Mouse (Mus musculus) hindbrain, embryonic 16.5 days (tissue): ENCODE data around the gene Gtf3c1. TPM values are rescaled to one million over a fixed set of nuclear protein-coding genes. Genes with fewer than 3 reads are reported as not detected.

Experiments used
- ATAC-seq: fragments of 200-750 bp; cut with Nextera tagmentation; 2 replicates; pipeline ENCODE4 v1.8.0; 2017; ENCODE audit warnings: moderate TSS enrichment, moderate library complexity
- H3K27ac ChIP-seq: fragments of 300-500 bp; sonication (generic); 2 replicates; pipeline ENCODE4 v1.5.1; 2014; ENCODE audit warnings: low read depth, mild to moderate bottlenecking, control low read depth, low read length, moderate library complexity
- H3K27me3 ChIP-seq: fragments of 300-500 bp; sonication (generic); replicated peaks from 2 replicates; pipeline ENCODE4 v1.6.1; 2014; ENCODE audit warnings: low read length; ENCODE audit not compliant: control insufficient read depth, insufficient read depth
- H3K36me3 ChIP-seq: fragments of 300-500 bp; sonication (generic); 2 replicates; pipeline ENCODE4 v1.6.1; 2014; ENCODE audit warnings: mild to moderate bottlenecking, low read length, moderate library complexity, mixed read lengths; ENCODE audit not compliant: control insufficient read depth, insufficient read depth
- H3K4me1 ChIP-seq: fragments of 300-500 bp; sonication (generic); 2 replicates; pipeline ENCODE4 v1.6.1; 2014; ENCODE audit warnings: low read depth, low read length; ENCODE audit not compliant: control insufficient read depth, insufficient read depth
- H3K4me2 ChIP-seq: fragments of 300-500 bp; sonication (generic); 2 replicates; pipeline ENCODE4 v1.6.1; 2014; ENCODE audit warnings: mild to moderate bottlenecking, low read length, control low read depth, moderate library complexity
- H3K4me3 ChIP-seq: fragments of 300-500 bp; sonication (generic); 2 replicates; pipeline ENCODE4 v1.5.1; 2014; ENCODE audit warnings: mild to moderate bottlenecking, low read length, control low read depth, moderate library complexity
- H3K9ac ChIP-seq: fragments of 300-500 bp; sonication (generic); 2 replicates; pipeline ENCODE4 v1.6.1; 2014; ENCODE audit warnings: low read depth, mild to moderate bottlenecking, control low read depth, low read length, moderate library complexity
- H3K9me3 ChIP-seq: fragments of 300-500 bp; sonication (generic); 2 replicates; pipeline ENCODE4 v1.6.1; 2014; ENCODE audit warnings: mild to moderate bottlenecking, low read length, moderate library complexity; ENCODE audit not compliant: control insufficient read depth
- WGBS: fragments of 180-500 bp; shearing (Covaris S2); extraction: QIAGEN DNeasy Blood & Tissue Kit; methylation state at CpG from one replicate; pipeline ENCODE4 v1.1.7; 2014; 5-methylcytosine and 5-hydroxymethylcytosine counted together
- polyA plus RNA-seq: library from polyadenylated mRNA; unstranded; fragments of >200 nt; fragmentation: Nextera tagmentation; extraction: Ambion mirVana; gene quantifications from 2 replicates; pipeline ENCODE4 v1.2.1, GENCODE M21; 2015

Gene Gtf3c1
- polyA plus RNA-seq, 1 experiment from 2014 or later: 23.0 TPM

GRCm38 (mm10) chr7:125601821-125602448 is 105.6 kb downstream of the Gtf3c1 start:
- Histone ChIP-seq H3K9ac (no peak overlapping the region), H3K9me3 (no peaks in the 10 kb centered on the region), H3K4me1 (no peaks in the 10 kb centered on the region), H3K36me3 (no peaks in the 10 kb centered on the region), H3K4me3 (no peak overlapping the region), H3K27me3 (no peaks in the 10 kb centered on the region), H3K27ac (no peak overlapping the region), H3K4me2 (no peak overlapping the region)
- no peak for ATAC-seq
- WGBS: 77% methylated on average over 11 of the region's 11 CpGs

DNA sequence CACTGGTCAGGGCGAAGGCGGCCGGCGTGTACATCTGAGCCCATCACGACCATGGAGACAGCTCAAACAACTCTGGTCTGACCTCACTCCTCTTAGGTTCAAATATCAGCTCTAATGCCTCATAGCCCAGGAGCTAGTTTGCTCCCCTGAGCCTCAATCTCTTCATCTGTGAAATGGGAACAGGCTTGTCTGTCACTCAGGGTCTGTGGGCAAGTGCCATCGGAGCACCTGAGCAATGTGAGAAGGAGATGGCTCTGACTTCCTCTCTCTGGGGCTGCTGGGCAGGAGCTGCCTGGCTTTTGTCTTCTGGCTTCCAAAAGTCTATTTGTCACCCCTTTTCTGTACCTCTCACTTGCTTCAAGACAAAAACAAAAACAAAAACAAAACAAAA is 106.3 kb downstream of the Gtf3c1 start:
- H3K27me3 ChIP-seq: no peaks in the 10 kb centered on the region
- 90% methylated on average over 6 of the region's 6 CpGs for whole genome bisulfite sequencing
- H3K9me3 ChIP-seq: no peaks in the 10 kb centered on the region
- H3K4me2 ChIP-seq: no peak overlapping the region
- H3K27ac ChIP-seq: no peak overlapping the region
- no peak overlapping the region for H3K9ac ChIP-seq
- no peaks in the 10 kb centered on the region for H3K36me3 ChIP-seq
- H3K4me3 ChIP-seq: no peak overlapping the region
- no peak for ATAC-seq
- H3K4me1 ChIP-seq: no peaks in the 10 kb centered on the region

DNA sequence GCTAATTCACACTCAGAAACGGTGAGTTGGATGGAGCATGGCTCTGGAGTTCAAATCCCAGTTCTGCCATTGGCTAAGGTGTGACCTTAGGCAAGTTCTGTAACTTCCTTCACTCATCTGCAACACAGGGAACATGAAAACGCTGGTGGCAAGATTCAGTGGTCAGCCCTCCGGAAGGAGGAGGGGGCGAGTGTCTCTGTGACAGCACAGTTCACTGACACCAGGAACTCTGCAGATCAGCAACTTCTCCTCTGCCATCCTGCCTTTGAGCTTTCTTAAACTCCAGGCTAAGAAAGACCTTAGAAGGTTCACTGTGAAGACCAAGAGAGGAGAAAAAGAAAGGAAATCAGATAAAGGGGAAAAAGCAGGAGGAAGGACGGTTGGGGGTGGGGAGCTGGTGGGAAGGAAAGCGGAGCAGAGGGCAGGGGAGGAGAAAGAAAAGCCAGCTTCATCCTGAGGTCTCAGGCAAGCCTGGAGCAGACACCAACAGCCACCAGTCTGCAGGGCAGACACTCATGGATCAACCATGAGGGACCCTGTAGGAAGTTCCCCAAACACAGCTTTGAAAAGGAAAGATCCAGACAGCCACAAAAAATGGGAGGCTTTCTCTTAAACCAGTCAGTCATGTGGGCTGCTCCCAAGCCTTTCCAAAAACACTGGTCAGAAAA is 106.8 kb downstream of the Gtf3c1 start:
- 58% methylated on average over 6 of the region's 6 CpGs for WGBS
- Histone ChIP-seq H3K4me1 (no peaks in the 10 kb centered on the region), H3K9ac (no peak overlapping the region), H3K27me3 (no peaks in the 10 kb centered on the region), H3K27ac (no peak overlapping the region), H3K4me3 (no peak overlapping the region), H3K4me2 (no peak overlapping the region), H3K9me3 (no peaks in the 10 kb centered on the region), H3K36me3 (no peaks in the 10 kb centered on the region)
- ATAC-seq: no peak

DNA sequence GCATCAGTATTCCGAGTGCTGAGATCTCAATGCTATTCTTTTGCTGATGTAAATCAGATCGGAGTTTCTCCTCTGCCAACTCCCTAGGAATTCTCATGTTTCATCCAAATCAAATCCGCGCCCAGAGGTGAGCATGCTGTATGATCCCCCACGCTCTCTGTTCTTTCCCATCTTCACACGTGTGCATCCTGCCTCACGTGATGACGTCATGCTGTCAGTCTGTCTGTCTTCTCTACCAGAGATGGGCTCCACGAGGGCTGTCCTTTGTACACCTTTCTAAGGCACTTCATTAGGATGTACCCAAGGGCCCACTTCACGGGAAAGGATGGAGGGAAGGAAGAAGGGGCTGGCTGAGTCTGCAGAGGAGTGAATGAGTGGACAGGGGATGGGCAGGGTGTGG is 107.4 kb downstream of the Gtf3c1 start:
- Histone ChIP-seq H3K36me3 (no peaks in the 10 kb centered on the region), H3K4me3 (no peak overlapping the region), H3K9me3 (no peaks in the 10 kb centered on the region), H3K9ac (no peak overlapping the region), H3K4me2 (no peak overlapping the region), H3K4me1 (no peaks in the 10 kb centered on the region), H3K27ac (no peak overlapping the region), H3K27me3 (no peaks in the 10 kb centered on the region)
- WGBS: 76% methylated on average over 10 of the region's 10 CpGs
- no peak for ATAC-seq

GRCm38 (mm10) chr7:125599373-125599973 is 108.1 kb downstream of the Gtf3c1 start:
- Histone ChIP-seq H3K27ac (no peak overlapping the region), H3K9ac (no peak overlapping the region), H3K36me3 (no peaks in the 10 kb centered on the region), H3K4me1 (no peaks in the 10 kb centered on the region), H3K27me3 (no peaks in the 10 kb centered on the region), H3K4me3 (no peak overlapping the region), H3K4me2 (no peak overlapping the region), H3K9me3 (no peaks in the 10 kb centered on the region)
- no peak for ATAC-seq
- WGBS: 81% methylated on average over 4 of the region's 4 CpGs

GRCm38 (mm10) chr7:125597516-125598347 is 109.8 kb downstream of the Gtf3c1 start:
- no peaks in the 10 kb centered on the region for H3K27me3 ChIP-seq
- WGBS: 81% methylated on average over 11 of the region's 11 CpGs
- ATAC-seq: no peak
- no peak overlapping the region for H3K9ac ChIP-seq
- no peak overlapping the region for H3K27ac ChIP-seq
- H3K9me3 ChIP-seq: no peaks in the 10 kb centered on the region
- H3K36me3 ChIP-seq: no peaks in the 10 kb centered on the region
- no peak overlapping the region for H3K4me2 ChIP-seq
- no peaks in the 10 kb centered on the region for H3K4me1 ChIP-seq
- H3K4me3 ChIP-seq: no peak overlapping the region

GRCm38 (mm10) chr7:125597083-125597482 is 110.5 kb downstream of the Gtf3c1 start:
- H3K4me2 ChIP-seq: no peak overlapping the region
- WGBS: 95% methylated on average over 9 of the region's 9 CpGs
- no peak overlapping the region for H3K4me3 ChIP-seq
- H3K27ac ChIP-seq: no peak overlapping the region
- no peaks in the 10 kb centered on the region for H3K9me3 ChIP-seq
- H3K4me1 ChIP-seq: no peaks in the 10 kb centered on the region
- no peaks in the 10 kb centered on the region for H3K36me3 ChIP-seq
- ATAC-seq: no peak
- no peak overlapping the region for H3K9ac ChIP-seq
- no peaks in the 10 kb centered on the region for H3K27me3 ChIP-seq

- Histone ChIP-seq H3K4me2 (no peak overlapping the region), H3K9ac (no peak overlapping the region), H3K36me3 (no peaks in the 10 kb centered on the region), H3K9me3 (no peaks in the 10 kb centered on the region), H3K27me3 (no peaks in the 10 kb centered on the region), H3K27ac (no peak overlapping the region), H3K4me3 (no peak overlapping the region), H3K4me1 (no peaks in the 10 kb centered on the region)
- no peak for ATAC-seq
- 73% methylated on average over 3 of the region's 3 CpGs for whole genome bisulfite sequencing
Observed at GRCm38 (mm10) chr7:125596406-125596805, 111.2 kb downstream of the Gtf3c1 start.

GRCm38 (mm10) chr7:125593831-125594230 is 113.7 kb downstream of the Gtf3c1 start:
- Histone ChIP-seq H3K27ac (no peak overlapping the region), H3K9ac (no peak overlapping the region), H3K4me3 (no peak overlapping the region), H3K9me3 (no peaks in the 10 kb centered on the region), H3K36me3 (no peaks in the 10 kb centered on the region), H3K27me3 (no peaks in the 10 kb centered on the region), H3K4me2 (no peak overlapping the region), H3K4me1 (no peaks in the 10 kb centered on the region)
- WGBS: 92% methylated on average over 4 of the region's 4 CpGs
- ATAC-seq: no peak
